Mouse (Mus musculus) monocyte, adult 2 months (primary cell): ENCODE data around the gene Rrp12.
A peak's percentile ranks its signal among the peaks of the same experiment; 100 is the strongest.
"Not testable (repeated sequence)": the region's sequence is repeated elsewhere in the genome, so short reads cannot be mapped to it uniquely, and the experiment has no call there.

Source experiments
- DNase-seq, 2 experiments: peaks; one replicate each; pipeline ENCODE4 v3.0.0; 2022; ENCODE audit warnings: low spot score in 2 of 2, low read depth in 1 of 2

Rrp12 gene

DNA sequence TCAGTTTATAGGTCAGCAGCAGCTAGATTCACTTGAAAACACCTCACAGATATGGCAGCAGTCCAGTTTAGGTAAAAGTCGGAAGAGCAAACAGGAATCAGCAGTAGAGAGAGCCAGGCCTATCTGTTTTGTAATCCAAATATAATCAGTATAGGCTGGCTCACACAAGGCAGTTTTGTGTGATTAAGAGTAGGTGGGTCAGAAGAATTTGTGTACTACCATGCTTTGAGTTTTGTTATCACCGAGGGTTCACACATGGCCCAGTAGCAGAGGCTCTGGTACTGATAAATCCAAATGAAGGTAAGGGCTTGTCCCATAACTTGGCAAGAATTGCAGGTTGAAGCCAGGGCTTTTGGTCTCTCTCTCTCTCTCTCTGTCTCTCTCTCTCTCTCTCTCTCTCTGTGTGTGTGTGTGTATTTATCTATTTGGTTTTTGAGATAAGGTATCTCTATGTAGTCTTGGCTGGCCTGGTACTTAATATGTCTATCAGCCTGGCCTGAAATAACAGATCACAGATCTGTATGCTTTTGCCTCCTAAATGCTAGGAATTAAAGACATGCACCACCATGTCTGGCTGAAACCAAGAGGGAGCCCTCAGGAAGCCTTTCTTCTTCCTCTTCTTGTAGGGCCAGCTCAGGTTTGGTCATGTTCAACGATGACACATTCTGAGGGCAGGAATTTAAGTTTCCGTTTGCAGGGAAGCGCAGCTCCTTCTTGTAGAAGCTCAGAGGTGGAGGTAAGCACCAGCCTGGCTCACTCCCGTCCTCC lies 10.5 kb upstream of the Rrp12 start:
- no peak for DNase-seq

- DNase-seq: no peak
Observed at GRCm38 (mm10) chr19:41905246-41905645, 9.3 kb upstream of the Rrp12 start.

DNA sequence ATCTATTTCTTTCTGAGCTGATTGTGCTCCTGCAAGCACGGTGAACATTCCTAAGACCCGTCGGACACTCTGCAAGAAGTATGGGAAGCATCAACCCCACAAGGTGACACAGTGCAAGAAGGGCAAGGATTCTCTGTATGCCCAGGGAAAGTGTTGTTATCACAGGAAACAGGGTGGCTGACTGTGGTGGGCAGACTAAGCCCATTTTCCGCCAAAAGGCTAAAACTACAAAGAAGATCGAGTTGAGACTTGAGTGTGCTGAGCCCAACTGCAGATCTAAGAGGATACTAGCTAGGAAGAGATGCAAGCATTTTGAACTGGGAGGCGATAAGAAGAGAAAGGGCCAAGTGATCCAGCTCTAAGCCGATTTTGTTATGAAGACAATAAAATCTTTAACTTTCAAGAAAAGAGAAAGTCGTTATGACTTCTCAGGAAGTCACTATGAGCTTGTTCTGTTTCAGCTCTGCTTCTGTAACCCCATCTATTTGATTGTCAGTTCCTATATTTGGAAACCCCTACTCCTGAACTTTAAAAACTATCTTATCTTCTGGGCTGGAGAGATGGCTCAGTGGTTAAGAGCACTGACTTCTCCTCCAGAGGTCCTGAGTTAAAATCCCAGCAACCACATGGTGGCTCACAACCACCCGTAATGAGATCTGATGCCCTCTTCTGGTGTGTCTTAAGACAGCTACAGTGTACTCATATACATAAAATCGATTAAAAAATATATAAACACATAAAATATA lies 7.0 kb upstream of the Rrp12 start:
- DNase-seq: no peak

DNA sequence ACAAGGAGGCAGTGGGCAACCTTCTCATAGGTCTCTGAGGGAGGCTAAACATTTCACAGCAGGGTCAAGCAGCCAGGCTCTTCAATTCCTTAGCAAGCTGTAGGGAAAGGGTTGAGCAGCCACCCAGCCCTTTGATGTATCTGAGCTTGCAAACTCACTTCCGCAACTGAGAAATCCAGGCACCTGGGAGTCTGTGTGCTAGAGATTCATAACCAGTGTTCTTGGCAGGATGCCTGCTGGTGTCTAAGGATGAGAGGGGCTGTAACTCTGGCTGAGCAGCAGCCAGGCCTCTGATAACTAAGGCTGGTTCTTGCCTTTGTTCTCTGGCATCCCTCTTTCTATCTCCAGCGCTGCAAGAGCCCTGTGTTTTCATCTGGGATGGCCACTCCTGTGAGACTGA lies 5.7 kb upstream of the Rrp12 start:
- DNase-seq: no peak

- DNase-seq: peak; percentile 23 to 50
Observed at GRCm38 (mm10) chr19:41900495-41901090, 4.6 kb upstream of the Rrp12 start.

- DNase-seq: no peak
Observed at GRCm38 (mm10) chr19:41898860-41899259, 2.9 kb upstream of the Rrp12 start.

GRCm38 (mm10) chr19:41896319-41896711 lies 342 bp upstream of the Rrp12 start:
- no peak for DNase-seq

DNA sequence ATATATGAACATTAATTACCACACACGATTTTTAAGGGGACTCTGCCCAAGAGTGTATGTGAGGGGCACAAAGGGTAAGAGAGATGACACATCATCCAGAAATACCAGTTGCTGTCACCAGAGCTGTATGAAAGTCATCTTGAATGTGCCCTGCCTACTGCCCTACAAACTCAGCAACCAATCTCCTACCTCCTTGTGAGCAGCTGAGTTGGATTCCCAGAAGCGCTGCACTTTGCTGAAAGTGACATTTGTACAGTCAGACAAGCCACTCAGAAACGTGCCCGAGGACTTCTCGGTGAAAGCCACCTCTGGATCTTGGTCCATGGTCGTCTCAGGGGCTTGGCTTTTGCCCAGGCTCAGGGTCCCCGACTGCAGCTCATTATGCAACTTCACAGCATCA lies 1.0 kb downstream of the Rrp12 start:
- DNase-seq: no peak

- DNase-seq: no peak
Observed at GRCm38 (mm10) chr19:41888191-41888590, 7.8 kb downstream of the Rrp12 start.

- DNase-seq: no peak
Observed at GRCm38 (mm10) chr19:41883882-41884281, 12.1 kb downstream of the Rrp12 start.

DNA sequence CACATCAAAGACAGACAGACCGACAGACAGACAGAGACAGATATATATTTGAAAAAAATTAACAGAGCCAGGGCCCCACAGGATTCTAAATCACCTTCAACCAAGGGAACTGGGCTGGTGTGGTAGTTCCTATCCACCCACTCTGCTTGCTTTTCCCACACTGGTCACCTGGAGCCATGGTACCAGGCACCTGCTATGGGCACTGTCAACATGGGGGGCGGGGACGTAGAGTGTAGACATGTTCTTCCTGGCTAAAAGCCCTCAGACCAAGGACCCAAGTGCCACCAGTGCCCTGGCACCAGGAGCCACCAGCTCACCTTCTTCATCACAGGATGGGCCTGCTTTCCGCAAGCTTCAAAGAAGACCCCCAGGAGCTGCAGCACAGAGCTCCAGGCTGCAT lies 14.1 kb downstream of the Rrp12 start:
- DNase-seq: no peak

DNA sequence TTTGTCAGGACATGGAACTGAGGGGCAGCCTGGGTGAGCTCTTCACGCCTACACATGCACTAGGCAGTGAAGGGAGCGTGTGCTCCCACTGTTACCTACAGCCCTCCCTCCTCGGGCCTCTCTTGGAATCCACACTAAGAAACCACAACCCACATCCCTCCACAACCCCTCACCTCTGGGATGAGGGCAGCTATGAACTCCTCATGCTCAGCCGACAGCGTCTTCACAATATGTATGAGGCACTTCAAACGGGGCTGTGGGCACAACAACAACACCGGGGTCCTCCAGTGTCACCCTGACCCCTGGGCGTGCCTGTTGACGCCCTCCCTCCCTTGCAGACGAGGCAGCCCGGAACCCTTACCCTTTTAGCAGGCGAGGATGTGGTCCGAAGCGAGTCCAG lies 21.6 kb downstream of the Rrp12 start:
- no peak for DNase-seq

DNA sequence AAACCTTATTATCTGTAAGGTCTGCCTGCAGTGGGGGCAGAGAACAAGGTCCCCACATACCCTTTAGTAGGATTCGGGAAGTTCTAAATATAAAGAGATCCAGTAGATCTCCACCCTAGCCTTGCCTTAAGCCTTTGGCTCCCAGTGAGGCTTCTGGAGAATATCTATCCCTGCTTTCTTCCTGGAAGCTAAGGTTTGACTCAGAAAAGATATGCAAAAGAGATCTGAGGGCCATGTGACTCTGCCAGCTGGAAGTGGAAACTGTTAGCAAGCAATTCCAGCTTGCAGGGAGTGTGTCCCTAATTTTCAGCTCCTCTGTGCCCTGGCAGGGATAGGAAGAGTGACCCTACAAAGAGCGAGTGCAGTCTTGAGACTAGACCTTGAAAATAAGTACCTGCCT lies 23.7 kb downstream of the Rrp12 start:
- DNase-seq: no peak

DNA sequence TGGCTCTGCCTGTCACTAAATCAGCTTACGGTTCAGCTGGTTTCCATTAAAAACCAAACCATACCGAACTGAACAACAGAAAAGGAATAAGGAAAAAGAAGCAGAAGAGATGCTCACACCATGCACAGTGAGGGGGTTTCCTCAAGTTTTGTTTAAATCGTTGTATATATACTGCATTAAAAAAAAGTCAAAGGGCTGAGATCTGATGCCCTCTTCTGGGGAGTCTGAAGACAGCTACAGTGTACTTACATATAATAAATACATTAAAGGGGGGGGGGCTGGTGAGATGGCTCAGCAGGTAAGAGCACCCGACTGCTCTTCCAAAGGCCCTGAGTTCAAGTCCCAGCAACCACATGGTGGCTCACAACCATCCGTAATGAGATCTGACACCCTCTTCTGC lies 26.0 kb downstream of the Rrp12 start:
- DNase-seq: not testable (repeated sequence)

- DNase-seq: no peak
Observed at GRCm38 (mm10) chr19:41869296-41869695, 26.7 kb downstream of the Rrp12 start.

DNA sequence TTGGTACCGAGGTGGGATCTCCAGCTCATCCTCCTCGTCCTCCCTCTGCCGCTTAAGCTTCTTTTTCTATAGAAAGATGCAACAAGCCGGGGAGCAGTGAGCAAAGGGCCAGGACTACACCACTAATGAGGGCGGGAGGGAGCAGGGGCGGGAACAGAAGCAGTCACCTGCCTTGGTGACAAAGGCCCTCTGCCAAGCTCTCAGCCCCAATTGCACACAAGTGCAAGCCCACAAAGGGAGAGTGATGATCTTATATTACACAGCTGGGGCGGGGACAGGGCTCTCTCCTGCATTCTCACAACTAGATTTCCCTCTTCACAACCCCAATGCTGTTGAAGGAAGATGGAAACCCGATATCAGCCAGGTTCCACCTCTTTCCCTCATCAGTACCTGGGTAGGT lies 29.3 kb downstream of the Rrp12 start:
- no peak for DNase-seq

DNA sequence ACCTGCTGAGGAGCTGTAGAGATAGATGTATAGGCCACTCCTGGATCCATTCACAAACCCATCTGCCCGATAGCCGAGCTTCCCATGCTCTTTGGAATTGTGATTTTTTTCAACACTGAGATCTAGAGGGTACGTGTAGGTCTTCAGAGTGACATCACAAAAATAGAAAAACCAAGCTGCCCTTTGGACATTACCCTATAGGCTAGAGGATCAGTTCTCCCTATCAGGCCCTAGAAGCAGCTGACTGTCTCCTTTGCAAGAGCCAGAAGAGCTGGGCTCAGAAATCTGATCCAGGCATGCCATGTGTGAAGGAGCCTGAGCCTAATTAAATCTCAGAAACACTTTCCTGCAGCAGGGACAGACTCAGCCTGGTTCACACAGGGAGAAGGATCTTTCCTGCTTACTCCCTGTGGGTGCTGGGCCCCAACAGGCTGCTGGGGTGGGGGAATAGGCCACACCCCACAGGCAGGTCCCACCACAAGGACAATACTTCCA lies 38.1 kb downstream of the Rrp12 start:
- no peak for DNase-seq

DNA sequence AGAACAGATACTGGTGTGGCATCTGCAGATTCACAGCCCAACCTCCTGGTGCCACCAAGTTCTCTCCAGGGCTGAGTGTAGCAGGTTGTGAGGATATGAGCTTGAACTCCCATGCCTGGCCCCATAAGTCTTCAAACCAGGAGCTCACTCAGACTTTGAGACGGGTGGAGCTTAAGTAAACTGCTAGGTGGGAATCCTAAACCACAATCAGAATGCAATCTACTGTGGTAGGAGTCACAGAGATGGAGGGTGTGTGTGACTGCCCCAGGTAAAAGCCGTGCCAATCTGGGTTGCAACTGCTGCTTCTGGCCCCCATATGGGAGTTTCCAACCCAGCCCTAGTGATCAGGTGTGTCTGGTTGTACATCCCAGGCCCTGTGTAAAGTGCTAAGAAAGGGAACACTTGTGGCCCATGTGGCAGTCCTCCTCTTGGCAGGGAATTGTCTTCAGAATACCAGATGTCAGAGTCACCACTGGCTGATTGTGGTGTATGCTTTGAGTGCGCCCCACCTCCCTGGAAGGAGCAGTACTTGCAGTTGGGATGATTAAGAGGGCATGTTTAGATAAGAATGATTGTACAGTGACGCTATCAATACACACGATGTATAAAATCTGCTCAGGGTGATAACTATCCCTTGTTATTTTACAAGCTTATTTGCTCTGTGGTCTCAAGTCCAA lies 38.7 kb downstream of the Rrp12 start:
- no peak for DNase-seq

DNA sequence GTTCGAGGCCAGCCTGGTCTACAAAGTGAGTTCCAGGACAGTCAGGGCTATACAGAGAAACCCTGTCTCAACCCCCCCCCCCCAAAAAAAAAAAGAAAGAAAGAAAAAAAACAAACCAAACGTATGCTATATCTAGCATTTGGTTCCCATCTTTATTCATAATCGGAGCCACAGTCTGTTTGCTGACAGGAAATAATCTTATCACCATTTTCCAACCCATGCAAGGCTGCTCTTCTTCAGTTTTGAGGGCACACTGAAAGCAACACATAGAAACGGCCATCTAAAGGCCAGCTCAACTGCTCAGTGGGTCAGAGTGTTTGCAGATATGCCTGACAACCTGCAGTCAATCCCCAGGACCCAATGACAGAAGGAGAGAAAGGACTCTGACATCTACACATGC lies 43.5 kb downstream of the Rrp12 start:
- no peak for DNase-seq

DNA sequence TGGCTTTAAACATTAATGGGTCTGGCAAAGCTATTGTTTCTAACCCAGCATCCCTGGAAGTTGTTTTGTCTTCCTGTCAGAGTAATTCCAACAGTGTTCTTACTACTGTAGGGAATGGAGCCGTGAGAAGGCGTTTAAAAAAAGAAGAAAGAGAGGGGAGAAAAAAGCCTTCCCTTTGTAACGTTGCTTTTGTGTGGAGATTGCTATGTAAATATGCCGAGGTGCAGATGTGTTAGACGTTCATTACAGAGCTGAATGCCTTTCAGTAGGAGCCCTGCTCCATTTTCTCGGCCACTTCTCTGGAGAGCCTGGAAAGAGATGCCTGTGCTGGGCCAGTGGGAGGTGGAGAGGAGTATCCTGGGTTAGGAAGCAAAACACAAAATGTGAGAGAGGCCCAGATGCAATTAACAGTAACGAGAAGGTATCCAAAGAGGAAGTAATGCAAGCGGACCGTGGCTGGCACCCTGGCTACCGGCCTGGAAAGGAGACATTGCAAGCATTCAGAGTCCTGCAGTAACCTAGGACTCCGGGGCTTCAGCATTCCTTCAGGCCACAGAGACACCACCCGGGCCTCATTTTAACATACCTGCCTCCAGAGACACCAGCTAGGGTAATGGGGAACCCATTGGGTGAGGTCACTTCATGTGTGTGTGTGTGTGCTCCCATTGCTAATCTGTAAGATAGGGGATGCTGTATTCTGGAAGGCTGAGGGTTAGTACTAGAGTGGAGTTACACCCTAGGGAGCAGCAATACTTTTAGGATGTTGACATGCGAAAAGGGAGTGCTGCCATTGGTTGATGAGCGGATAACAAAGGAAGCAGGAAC lies 45.0 kb downstream of the Rrp12 start:
- DNase-seq: peak in 1 of 2 experiments; percentile 25
